Mouse (Mus musculus): ENCODE results near the gene Ralgapa2. TPM values are rescaled to one million over a fixed set of nuclear protein-coding genes. Genes with fewer than 3 reads are reported as not detected.
"Not testable (repeated sequence)": the region's sequence is repeated elsewhere in the genome, so short reads cannot be mapped to it uniquely, and the experiment has no call there.

Ralgapa2 gene
- total RNA-seq, 2 experiments from 2014 or later, result 21.7 to 22.7 TPM

DNA sequence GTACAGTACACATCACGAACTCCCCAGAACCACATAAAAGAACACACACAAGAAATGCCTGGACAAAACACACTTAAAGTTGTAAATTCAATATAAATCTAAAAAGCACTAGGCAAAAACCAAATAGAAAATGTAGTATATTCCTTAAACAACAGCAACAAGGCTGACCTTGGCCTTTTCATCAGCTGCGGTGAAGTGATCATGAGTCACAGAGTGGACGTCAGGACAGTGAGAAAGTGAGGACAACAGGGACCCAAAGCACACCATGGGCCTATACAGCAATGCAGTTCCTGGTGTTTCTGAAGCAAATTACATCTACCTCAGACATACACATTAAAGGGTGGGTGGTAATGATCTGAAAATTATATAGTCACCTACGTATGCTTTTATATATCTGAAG, 44.1 kb downstream of the Ralgapa2 start:
- DNase-seq (ENCODE audit: extremely low spot score in 1 of 2, low spot score in 2 of 2), result no peak

DNA sequence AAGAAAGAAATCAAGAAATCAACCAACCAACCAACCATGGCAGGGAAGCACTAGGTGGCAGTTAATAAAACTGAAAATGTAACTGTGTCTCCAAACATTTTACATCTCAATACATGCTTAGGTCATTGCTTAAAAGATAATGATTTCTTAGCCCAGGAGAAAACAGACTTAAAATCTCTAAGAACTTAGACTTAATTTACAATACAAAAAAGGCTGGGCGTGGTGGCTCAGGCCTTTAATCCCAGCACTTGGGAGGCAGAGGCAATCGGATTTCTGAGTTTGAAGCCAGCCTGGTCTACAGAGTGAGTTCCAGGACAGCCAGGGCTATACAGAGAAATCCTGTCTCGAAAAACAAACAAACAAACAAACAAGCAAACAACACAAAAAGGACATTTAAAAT, 45.3 kb downstream of the Ralgapa2 start:
- DNase-seq (ENCODE audit: extremely low spot score in 1 of 2, low spot score in 2 of 2); H3K4me3 ChIP-seq; H3K27ac ChIP-seq: not testable (repeated sequence)
- intact Hi-C loops (cut with DNase I), result loop anchor here (5.0 kb wide), 1 partner anchor 710 kb away; no protein-coding TSS in a partner anchor

More for the DNA sequence above, 44.1 kb downstream of the Ralgapa2 start:
- TF ChIP-seq CTCF (IDR thresholded peaks at IDR 0.05), result no peak
- intact Hi-C loops (cut with DNase I), result loop anchor here (5.0 kb wide), 1 partner anchor 709 kb away; no protein-coding TSS in a partner anchor
- no peak overlapping the region for H3K4me3 ChIP-seq
- no peak overlapping the region for H3K27ac ChIP-seq

DNA sequence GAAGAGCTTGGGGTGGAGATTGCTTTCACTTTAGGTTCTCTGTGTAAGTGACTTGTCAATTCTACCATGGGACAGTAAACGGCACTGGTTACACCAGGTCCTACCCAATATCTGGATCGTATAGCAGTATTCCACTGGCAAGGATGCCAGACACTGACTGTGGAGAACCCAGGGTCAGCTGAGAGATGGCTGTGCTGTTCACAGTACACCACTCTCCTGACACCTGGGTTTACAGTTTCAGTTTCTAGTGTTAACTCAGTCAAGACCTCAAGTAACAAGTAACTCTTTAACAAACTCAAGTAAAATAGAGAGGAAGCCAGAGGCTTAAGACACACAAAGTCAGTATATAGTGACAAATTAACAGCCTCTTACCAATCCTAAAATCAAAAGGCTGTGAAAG, 54.6 kb downstream of the Ralgapa2 start:
- Histone ChIP-seq H3K27ac (no peak overlapping the region), H3K4me3 (no peak overlapping the region)
- TF ChIP-seq CTCF (IDR thresholded peaks at IDR 0.05), result no peak
- intact Hi-C loops (cut with DNase I), result no loop called here
- DNase-seq (ENCODE audit: extremely low spot score in 1 of 2, low spot score in 2 of 2), result no peak

DNA sequence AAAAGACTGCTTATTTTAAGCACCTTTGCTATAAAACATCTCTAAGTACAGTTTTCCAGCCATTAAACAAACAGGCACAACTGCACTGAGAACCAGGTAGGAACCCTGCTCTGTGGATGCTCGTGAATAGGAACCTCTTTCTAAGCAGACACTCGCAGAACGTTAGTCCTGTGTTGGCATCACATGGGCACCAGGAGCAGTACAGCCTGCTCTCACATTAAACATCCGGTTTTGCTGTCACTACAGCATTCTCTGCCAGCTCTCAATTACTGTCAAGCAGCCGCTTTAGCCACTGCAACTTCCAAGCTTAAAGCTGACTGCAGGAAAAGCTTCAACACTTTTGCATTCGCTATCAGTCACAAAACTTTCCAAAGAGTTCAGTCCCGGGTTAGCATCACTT, 55.5 kb downstream of the Ralgapa2 start:
- DNase-seq (ENCODE audit: extremely low spot score in 1 of 2, low spot score in 2 of 2), result no peak
- intact Hi-C loops (cut with DNase I), result no loop called here

DNA sequence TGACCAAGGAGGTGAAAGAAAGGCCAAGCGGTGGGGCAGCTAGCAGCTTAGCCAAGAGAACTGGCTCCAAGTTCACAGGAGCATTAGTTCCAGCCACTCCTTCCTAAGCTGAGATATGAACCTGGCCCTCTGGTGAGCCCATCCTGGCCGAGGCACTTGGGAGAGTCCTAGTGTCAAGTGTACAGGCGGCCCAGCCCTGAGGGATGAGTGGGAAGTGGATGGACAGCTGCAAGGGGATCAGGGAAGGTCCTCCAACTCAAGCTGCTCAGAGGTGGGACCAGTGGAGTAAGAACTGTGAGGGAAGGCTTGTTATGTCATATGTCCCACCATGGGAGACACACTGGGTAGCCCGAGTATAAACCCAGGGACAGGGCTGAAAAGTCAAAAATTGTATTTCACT, 56.1 kb downstream of the Ralgapa2 start:
- H3K4me3 ChIP-seq, result no peak overlapping the region
- TF ChIP-seq CTCF (IDR thresholded peaks at IDR 0.05), result no peak
- intact Hi-C loops (cut with DNase I), result no loop called here
- DNase-seq (ENCODE audit: extremely low spot score in 1 of 2, low spot score in 2 of 2), result no peak
- H3K27ac ChIP-seq, result no peak overlapping the region

More for the DNA sequence above, 55.5 kb downstream of the Ralgapa2 start:
- H3K27ac ChIP-seq, result no peak overlapping the region
- TF ChIP-seq CTCF (IDR thresholded peaks at IDR 0.05), result no peak
- H3K4me3 ChIP-seq, result no peak overlapping the region

DNA sequence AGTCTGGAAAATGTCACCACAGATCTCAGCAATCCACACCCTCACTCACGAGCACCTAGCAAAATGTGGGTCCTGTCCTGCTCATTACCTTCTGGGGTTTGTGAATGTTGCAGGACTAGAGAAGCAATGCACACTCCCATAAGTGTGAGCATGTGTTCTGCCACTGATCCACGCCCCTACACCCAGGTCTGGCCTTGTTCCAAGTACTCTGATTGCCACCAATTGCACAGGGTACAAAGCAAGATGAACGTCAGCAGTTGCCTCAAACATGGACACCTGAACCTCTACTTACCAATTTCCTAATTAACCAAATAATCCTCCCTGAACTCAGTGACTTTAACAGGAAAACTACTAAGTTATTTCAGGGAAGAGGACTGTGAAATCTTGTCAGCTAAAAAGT, 68.1 kb downstream of the Ralgapa2 start:
- DNase-seq (ENCODE audit: extremely low spot score in 1 of 2, low spot score in 2 of 2), result no peak
- Histone ChIP-seq H3K4me3 (no peak overlapping the region), H3K27ac (no peak overlapping the region)
- intact Hi-C loops (cut with DNase I), result no loop called here
- no peak for TF ChIP-seq CTCF (IDR thresholded peaks at IDR 0.05)

DNA sequence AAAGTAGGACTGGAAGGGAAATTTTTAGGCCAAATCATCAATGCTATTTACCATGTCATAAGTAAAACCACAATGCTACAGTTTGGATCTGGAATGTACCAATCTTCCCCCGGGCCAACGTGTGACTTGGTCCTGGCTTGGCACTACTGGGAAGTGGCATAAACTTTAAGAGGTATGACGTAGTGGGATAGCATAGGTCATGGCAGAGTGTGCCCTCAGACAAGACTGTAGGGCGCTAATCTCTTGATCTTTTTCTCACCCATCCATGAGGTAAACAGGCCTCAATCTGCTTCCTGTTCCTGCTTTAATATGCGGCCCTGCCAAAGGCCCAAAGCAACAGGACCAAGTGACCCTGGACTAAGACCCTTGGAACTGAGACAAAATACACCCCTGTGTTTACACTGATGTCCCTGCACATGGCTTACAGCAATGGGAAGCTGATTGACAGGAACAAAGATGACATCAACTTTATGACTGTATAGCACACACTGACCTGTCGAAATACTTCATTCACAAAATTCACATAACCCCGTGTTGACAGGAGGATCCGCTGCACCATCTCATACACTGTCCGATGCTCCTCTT, 68.8 kb downstream of the Ralgapa2 start:
- no peak overlapping the region for H3K4me3 ChIP-seq
- H3K27ac ChIP-seq, result no peak overlapping the region
- DNase-seq (ENCODE audit: extremely low spot score in 1 of 2, low spot score in 2 of 2), result no peak
- no peak for TF ChIP-seq CTCF (IDR thresholded peaks at IDR 0.05)
- intact Hi-C loops (cut with DNase I), result no loop called here

DNA sequence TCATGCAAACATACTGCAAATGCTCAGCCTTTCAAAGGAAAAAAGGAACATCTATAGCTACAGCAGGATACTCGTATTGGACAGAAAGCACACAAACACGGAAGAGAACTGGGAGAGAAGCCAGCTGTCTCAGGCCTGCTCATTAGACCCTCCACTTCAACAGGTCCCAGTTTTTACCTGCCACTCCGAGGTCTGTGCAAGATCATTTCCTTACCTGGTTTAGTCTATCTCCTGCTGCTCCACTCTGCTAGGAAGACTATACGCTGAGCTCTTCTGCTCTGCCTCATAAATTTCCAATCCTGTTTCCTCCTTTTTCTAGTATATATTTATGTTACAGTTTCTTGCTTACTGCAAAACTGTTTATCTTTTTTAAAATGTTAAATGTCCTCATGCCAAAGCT, 70.4 kb downstream of the Ralgapa2 start:
- H3K4me3 ChIP-seq, result no peak overlapping the region
- no peak overlapping the region for H3K27ac ChIP-seq
- DNase-seq (ENCODE audit: extremely low spot score in 1 of 2, low spot score in 2 of 2), result no peak
- intact Hi-C loops (cut with DNase I), result no loop called here
- TF ChIP-seq CTCF (IDR thresholded peaks at IDR 0.05), result no peak

DNA sequence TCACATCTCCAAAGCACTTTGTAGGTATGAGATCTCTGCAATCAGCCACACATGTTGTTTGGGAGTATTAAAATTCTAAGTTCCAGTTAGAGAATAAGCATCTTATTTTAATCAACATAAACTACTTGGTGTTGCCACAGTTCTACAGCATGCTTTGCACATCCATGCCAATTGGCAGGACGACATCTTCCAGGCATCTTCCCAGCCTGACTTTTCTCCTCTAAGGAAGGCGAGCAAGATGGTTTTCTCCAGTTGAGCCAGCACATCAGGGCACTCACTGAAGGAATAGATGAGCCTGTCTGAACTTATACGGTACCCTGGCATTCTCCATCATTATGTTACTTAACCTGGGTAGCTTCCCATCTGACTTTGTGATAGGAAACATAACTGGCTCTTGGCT, 83.4 kb downstream of the Ralgapa2 start:
- H3K27ac ChIP-seq, result no peak overlapping the region
- no peak overlapping the region for H3K4me3 ChIP-seq
- intact Hi-C loops (cut with DNase I), result no loop called here
- no peak for TF ChIP-seq CTCF (IDR thresholded peaks at IDR 0.05)
- no peak for DNase-seq (ENCODE audit: extremely low spot score in 1 of 2, low spot score in 2 of 2)

DNA sequence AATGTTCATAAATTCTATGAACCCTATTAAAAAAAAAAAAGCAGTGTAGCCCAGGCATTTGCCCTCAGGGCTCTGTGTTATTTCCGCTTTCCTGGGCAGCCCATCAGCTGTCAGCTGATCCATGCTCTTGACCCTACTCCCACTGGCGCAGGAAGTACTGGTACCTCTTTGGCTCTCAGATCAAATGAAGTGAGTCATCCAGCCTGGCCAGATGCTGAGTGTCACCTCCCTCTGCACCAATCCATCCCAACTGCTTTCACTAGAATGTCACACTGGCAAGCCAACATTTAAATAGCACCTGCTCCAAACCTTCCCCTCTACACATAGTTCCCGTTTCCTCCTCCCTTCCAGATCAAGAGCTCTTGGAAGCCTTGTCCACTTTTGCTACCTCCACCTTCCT, 84.8 kb downstream of the Ralgapa2 start:
- Histone ChIP-seq H3K27ac (no peak overlapping the region), H3K4me3 (no peak overlapping the region)
- intact Hi-C loops (cut with DNase I), result no loop called here
- no peak for DNase-seq (ENCODE audit: extremely low spot score in 1 of 2, low spot score in 2 of 2)
- TF ChIP-seq CTCF (IDR thresholded peaks at IDR 0.05), result no peak

DNA sequence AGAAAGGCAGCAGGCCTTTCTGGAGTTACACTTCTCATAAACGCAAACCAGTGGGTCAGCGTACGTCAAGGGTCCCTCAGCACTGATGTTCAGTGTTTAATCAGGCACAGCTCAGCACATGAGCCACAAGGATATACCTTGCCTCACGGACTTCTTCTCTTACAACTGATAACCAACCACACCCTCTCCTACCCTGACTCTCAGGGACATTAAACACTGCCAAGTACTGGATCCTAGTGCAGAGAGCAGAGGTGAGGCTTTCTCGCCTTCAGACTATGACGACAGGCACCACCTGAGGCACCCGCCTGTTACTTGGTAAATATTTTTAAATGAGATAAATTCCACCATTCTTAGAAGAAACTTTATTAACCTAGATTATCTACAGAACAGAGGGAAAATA, 85.8 kb downstream of the Ralgapa2 start:
- H3K27ac ChIP-seq, result no peak overlapping the region
- no peak for DNase-seq (ENCODE audit: extremely low spot score in 1 of 2, low spot score in 2 of 2)
- no peak overlapping the region for H3K4me3 ChIP-seq
- TF ChIP-seq CTCF (IDR thresholded peaks at IDR 0.05), result no peak
- intact Hi-C loops (cut with DNase I), result no loop called here

DNA sequence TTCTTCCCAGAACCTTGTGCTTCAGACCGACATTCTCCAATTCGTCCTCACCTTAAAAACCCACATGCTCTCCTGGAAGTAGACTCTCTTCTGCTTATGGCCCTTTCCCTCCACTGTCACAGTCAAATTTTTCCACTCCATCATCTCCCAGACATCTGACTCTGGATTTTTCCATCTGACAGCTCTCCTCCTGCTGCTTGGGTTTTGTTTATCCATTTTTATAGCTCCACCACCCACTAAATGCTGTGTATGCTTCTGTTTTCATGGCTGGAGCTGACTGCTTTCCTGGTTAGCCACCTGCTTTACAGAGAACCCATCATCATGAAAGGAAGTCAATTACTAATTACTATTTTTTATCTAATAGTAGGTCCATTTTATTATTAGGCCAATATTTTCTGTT, 86.9 kb downstream of the Ralgapa2 start:
- H3K27ac ChIP-seq, result no peak overlapping the region
- H3K4me3 ChIP-seq, result no peak overlapping the region
- DNase-seq (ENCODE audit: extremely low spot score in 1 of 2, low spot score in 2 of 2), result no peak
- no peak for TF ChIP-seq CTCF (IDR thresholded peaks at IDR 0.05)
- intact Hi-C loops (cut with DNase I), result no loop called here

DNA sequence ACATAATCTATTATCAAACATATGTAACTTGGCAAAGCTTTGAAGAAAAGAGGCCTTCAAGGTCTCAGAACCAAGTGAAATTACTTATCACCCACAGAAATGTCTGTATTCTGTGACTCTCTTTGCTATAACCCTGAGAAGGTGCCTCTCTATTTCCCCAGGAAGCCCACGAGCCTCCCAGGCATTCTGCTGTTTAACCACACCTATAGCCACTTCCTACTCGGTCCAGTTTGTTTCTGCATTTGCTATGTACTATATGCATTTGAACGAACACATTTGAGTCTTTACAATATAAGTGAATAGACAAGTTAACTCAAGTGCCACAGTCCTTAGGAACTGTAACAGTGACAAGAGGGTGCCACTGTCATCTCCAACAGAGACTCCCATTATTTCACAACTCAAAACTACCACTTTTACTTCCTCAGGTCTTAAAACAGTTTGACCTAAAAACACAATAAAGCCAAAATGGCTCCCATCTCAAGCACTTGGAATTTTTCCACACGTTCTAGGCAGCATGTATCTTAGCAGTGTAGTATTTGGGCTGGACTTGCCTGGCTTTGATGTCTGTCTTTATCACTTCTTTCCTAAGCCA, 88.3 kb downstream of the Ralgapa2 start:
- H3K4me3 ChIP-seq, result no peak overlapping the region
- intact Hi-C loops (cut with DNase I), result no loop called here
- H3K27ac ChIP-seq, result no peak overlapping the region
- DNase-seq (ENCODE audit: extremely low spot score in 1 of 2, low spot score in 2 of 2), result no peak
- no peak for TF ChIP-seq CTCF (IDR thresholded peaks at IDR 0.05)
